Comparison of ENCODE assay signal across 8 mouse cellular contexts in genomic region chr11:30772777-30773417, GRCm38 (mm10). TPM values are rescaled to one million over a fixed set of nuclear protein-coding genes. Genes with fewer than 3 reads are reported as not detected.
DNase-seq lines count a peak whose midpoint lies in the region; ATAC-seq lines count a peak whose summit lies in the region.

No protein-coding gene starts in this region.

- no peaks in the 10 kb centered on the region for H3K27me3 ChIP-seq in kidney, embryonic 16.5 days (ENCODE audit: insufficient read depth, low read length)
- no peaks in the 10 kb centered on the region for H3K27me3 ChIP-seq in hindbrain, embryonic 16.5 days (replicated peaks; ENCODE audit: control insufficient read depth, insufficient read depth, low read length)
- no peaks in the 10 kb centered on the region for H3K27me3 ChIP-seq in midbrain, embryonic 11.5 days (ENCODE audit: control insufficient read depth, insufficient read depth, low read length)

- H3K9me3 ChIP-seq in kidney, embryonic 16.5 days (ENCODE audit: low read length), result no peaks in the 10 kb centered on the region
- no peaks in the 10 kb centered on the region for H3K9me3 ChIP-seq in hindbrain, embryonic 16.5 days (ENCODE audit: control insufficient read depth, low read length)
- no peaks in the 10 kb centered on the region for H3K9me3 ChIP-seq in midbrain, embryonic 11.5 days (ENCODE audit: control insufficient read depth, low read length)

- no peaks in the 10 kb centered on the region for H3K36me3 ChIP-seq in kidney, embryonic 16.5 days (ENCODE audit: insufficient read depth, low read length)
- H3K36me3 ChIP-seq in hindbrain, embryonic 16.5 days (ENCODE audit: control insufficient read depth, insufficient read depth, low read length), result no peaks in the 10 kb centered on the region
- H3K36me3 ChIP-seq in midbrain, embryonic 11.5 days (ENCODE audit: control insufficient read depth, insufficient read depth, low read length), result no peaks in the 10 kb centered on the region

- ATAC-seq in kidney, embryonic 16.5 days (ENCODE audit: low FRiP score, low TSS enrichment), result no peak
- ATAC-seq in hindbrain, embryonic 16.5 days, result no peak
- no peak for ATAC-seq in midbrain, embryonic 11.5 days (ENCODE audit: low FRiP score)

- peak overlapping the region; percentile 96 for H3K4me3 ChIP-seq in kidney, embryonic 16.5 days (ENCODE audit: low read length)
- peak overlapping the region; percentile 99 for H3K4me3 ChIP-seq in hindbrain, embryonic 16.5 days (ENCODE audit: low read length)
- H3K4me3 ChIP-seq in midbrain, embryonic 11.5 days (ENCODE audit: low read depth, low read length), result peak overlapping the region; percentile 99

- DNase-seq in kidney, postnatal 10 days, result no peak
- peak; percentile 23 for DNase-seq in embryo, embryonic 10 days (ENCODE audit: low spot score)
- DNase-seq in midbrain, embryonic 11.5 days (ENCODE audit: low spot score, missing footprints), result peak; percentile 89
- no peak for DNase-seq in thymus, adult 18-20 months
- no peak for DNase-seq in spleen, adult 12 weeks (ENCODE audit: low spot score)
- DNase-seq in cerebellum, adult 8-10 months, result no peak

- H3K4me1 ChIP-seq in kidney, embryonic 16.5 days (ENCODE audit: insufficient read depth, low read length), result peaks cover 16% of the 10 kb centered on the region
- peaks cover 11% of the 10 kb centered on the region for H3K4me1 ChIP-seq in hindbrain, embryonic 16.5 days (ENCODE audit: control insufficient read depth, insufficient read depth, low read depth, low read length)
- peaks cover 9% of the 10 kb centered on the region; the same call in 1 of the 2 replicates for H3K4me1 ChIP-seq in midbrain, embryonic 11.5 days (ENCODE audit: control insufficient read depth, insufficient read depth, low read length)

- H3K4me2 ChIP-seq in kidney, embryonic 16.5 days (replicated peaks; ENCODE audit: low read depth, low read length), result peak overlapping the region; percentile 66
- H3K4me2 ChIP-seq in hindbrain, embryonic 16.5 days (ENCODE audit: low read length), result peak overlapping the region; percentile 81
- H3K4me2 ChIP-seq in midbrain, embryonic 11.5 days, result peak overlapping the region; percentile 73

- WGBS in kidney, embryonic 16.5 days, result 3% methylated on average over 21 of the region's 21 CpGs
- 3% methylated on average over 21 of the region's 21 CpGs for WGBS in hindbrain, embryonic 16.5 days
- 5% methylated on average over 21 of the region's 21 CpGs for WGBS in midbrain, embryonic 11.5 days

- H3K27ac ChIP-seq in kidney, embryonic 16.5 days (ENCODE audit: low read length), result no peak overlapping the region
- 0 out of 2 replicates have a peak overlapping the region, but pooled peaks have one; percentile 97 for H3K27ac ChIP-seq in hindbrain, embryonic 16.5 days (ENCODE audit: low read depth, low read length)
- no peak overlapping the region for H3K27ac ChIP-seq in midbrain, embryonic 11.5 days (ENCODE audit: low read depth, low read length)

- peak overlapping the region; percentile 98 for H3K9ac ChIP-seq in kidney, embryonic 16.5 days (replicated peaks; ENCODE audit: low read length)
- H3K9ac ChIP-seq in hindbrain, embryonic 16.5 days (ENCODE audit: low read depth, low read length), result peak overlapping the region; percentile 99
- peak overlapping the region; percentile 95 for H3K9ac ChIP-seq in midbrain, embryonic 11.5 days (ENCODE audit: low read length)

RNA-seq across cellular contexts. Expression of gene Psme4, which starts 1.4 kb away (rescaled TPM):
- 13.2 and 14.6 TPM in 2 replicates for polyA plus RNA-seq in kidney, embryonic 16.5 days (2015; fragmentation: Nextera tagmentation; extraction: Ambion mirVana)
- 10.7 and 11.0 TPM in 2 replicates for polyA plus RNA-seq in hindbrain, embryonic 16.5 days (2015; fragmentation: Nextera tagmentation; extraction: Ambion mirVana)
- 34.5 and 37.0 TPM in 2 replicates for polyA plus RNA-seq in midbrain, embryonic 11.5 days (2014; fragmentation: Nextera tagmentation; extraction: Ambion mirVana)

Comparison
In these comparisons a context has a peak if more than half of its experiments do, and no peak if none do; other contexts are left out.
1. DNase-seq: peak in embryo, embryonic 10 days (single experiment) and midbrain, embryonic 11.5 days (single experiment); none in kidney, postnatal 10 days (single experiment), thymus, adult 18-20 months (0 of 2), spleen, adult 12 weeks (single experiment) and cerebellum, adult 8-10 months (single experiment).
2. Peak in every context shown above with its lines, with median percentiles within 50 percentile points of each other: H3K4me2 ChIP-seq, H3K4me3 ChIP-seq and H3K9ac ChIP-seq.